21 mouse cellular contexts compared by ENCODE assay signal in genomic region chr14:19764331-19764730, GRCm38 (mm10). TPM values are rescaled to one million over a fixed set of nuclear protein-coding genes. Genes with fewer than 3 reads are reported as not detected.
DNase-seq lines count a peak whose midpoint lies in the region; ATAC-seq lines count a peak whose summit lies in the region.
"Had no signal": no experiment of that assay in that cellular context is flagged by ENCODE, and none has a peak within 500 bp of the region (broad histone marks: within the 10 kb centered on the region; RNA-seq: fewer than 3 reads in every experiment).

No protein-coding gene starts in this region.

- no peak for DNase-seq in kidney, postnatal 25 days
- DNase-seq in liver, embryonic 11.5 days (ENCODE audit: low spot score), result no peak
- DNase-seq in liver, result no peak
- no peak for DNase-seq in adrenal gland, adult 2 months
- no peak for DNase-seq in layer of hippocampus, postnatal 14 days (ENCODE audit: low spot score in 2 of 2)
- no peak for DNase-seq in right cerebral cortex, adult 2 months (ENCODE audit: low spot score in 2 of 2)
- DNase-seq: adrenal gland, postnatal 14 days; cerebellum, adult 11-12 months; cerebellum, adult 9-10 months; cerebellum, postnatal 25 days; forebrain, postnatal 0 days; gastrocnemius, postnatal 14 days; heart, adult 2 months; heart, postnatal 36 days had no signal

- peak overlapping the region; percentile 77 for H3K27ac ChIP-seq in kidney, embryonic 15.5 days
- H3K27ac ChIP-seq in liver, embryonic 11.5 days (ENCODE audit: low read depth, low read length), result no peak overlapping the region
- no peak overlapping the region for H3K27ac ChIP-seq in liver, embryonic 12.5 days
- H3K27ac ChIP-seq: forebrain, embryonic 12.5 days; hindbrain, embryonic 13.5 days; hindbrain, postnatal 0 days had no signal

- H3K36me3 ChIP-seq in kidney, embryonic 15.5 days, result peaks cover 22% of the 10 kb centered on the region
- no peaks in the 10 kb centered on the region; the same call in 1 of the 2 replicates for H3K36me3 ChIP-seq in liver, embryonic 11.5 days (ENCODE audit: control insufficient read depth, insufficient read depth, low read length)
- H3K36me3 ChIP-seq in liver, embryonic 12.5 days, result 0 out of 2 replicates have a peak, but pooled peaks cover 3% of the 10 kb centered on the region
- H3K36me3 ChIP-seq: hindbrain, embryonic 13.5 days had no signal

- WGBS in kidney, embryonic 15.5 days, result 75% methylated on average over 8 of the region's 8 CpGs
- WGBS in liver, embryonic 11.5 days, result 60% methylated on average over 8 of the region's 8 CpGs
- 47% methylated on average over 8 of the region's 8 CpGs for WGBS in liver, embryonic 12.5 days (ENCODE audit: insufficient replicate concordance)

- peak overlapping the region; percentile 4; the same call in 1 of the 2 replicates for H3K4me2 ChIP-seq in kidney, embryonic 15.5 days
- no peak overlapping the region for H3K4me2 ChIP-seq in liver, embryonic 11.5 days
- H3K4me2 ChIP-seq in liver, embryonic 12.5 days, result no peak overlapping the region
- H3K4me2 ChIP-seq: embryonic facial prominence, embryonic 13.5 days; forebrain, embryonic 12.5 days; heart, embryonic 11.5 days; hindbrain, embryonic 13.5 days had no signal

- no peak overlapping the region for H3K4me3 ChIP-seq in kidney, embryonic 15.5 days (replicated peaks)
- no peak overlapping the region for H3K4me3 ChIP-seq in liver, embryonic 11.5 days (ENCODE audit: low read depth, low read length)
- H3K4me3 ChIP-seq in liver, embryonic 12.5 days, result no peak overlapping the region
- H3K4me3 ChIP-seq: embryonic facial prominence, embryonic 13.5 days; forebrain, embryonic 12.5 days; heart, adult 2 months; hindbrain, embryonic 13.5 days had no signal

- no peaks in the 10 kb centered on the region for H3K27me3 ChIP-seq in kidney, embryonic 15.5 days
- H3K27me3 ChIP-seq in liver, embryonic 11.5 days (replicated peaks; ENCODE audit: control insufficient read depth, insufficient read depth, low read length), result no peaks in the 10 kb centered on the region
- H3K27me3 ChIP-seq in liver, embryonic 12.5 days (replicated peaks), result no peaks in the 10 kb centered on the region
- H3K27me3 ChIP-seq: embryonic facial prominence, embryonic 13.5 days had no signal

- H3K9me3 ChIP-seq in kidney, embryonic 15.5 days (replicated peaks), result no peaks in the 10 kb centered on the region
- no peaks in the 10 kb centered on the region for H3K9me3 ChIP-seq in liver, embryonic 11.5 days (ENCODE audit: control insufficient read depth, low read length)
- no peaks in the 10 kb centered on the region for H3K9me3 ChIP-seq in liver, embryonic 12.5 days (replicated peaks)
- H3K9me3 ChIP-seq: embryonic facial prominence, embryonic 13.5 days; forebrain, embryonic 12.5 days; hindbrain, embryonic 13.5 days had no signal

- H3K9ac ChIP-seq in kidney, embryonic 15.5 days, result no peak overlapping the region
- H3K9ac ChIP-seq in liver, embryonic 11.5 days (ENCODE audit: low read depth, low read length), result no peak overlapping the region
- H3K9ac ChIP-seq in liver, embryonic 12.5 days, result no peak overlapping the region
- H3K9ac ChIP-seq: forebrain, embryonic 12.5 days; forebrain, postnatal 0 days; hindbrain, embryonic 13.5 days had no signal

- ATAC-seq in kidney, embryonic 15.5 days (replicated peaks; ENCODE audit: low FRiP score), result no peak
- ATAC-seq in liver, embryonic 11.5 days (replicated peaks; ENCODE audit: low FRiP score), result peak; percentile 40
- ATAC-seq in liver, embryonic 12.5 days, result peak; percentile 28; the same call in 1 of the 2 replicates

- peaks cover 81% of the 10 kb centered on the region for H3K4me1 ChIP-seq in kidney, embryonic 15.5 days
- peaks cover 51% of the 10 kb centered on the region for H3K4me1 ChIP-seq in liver, embryonic 11.5 days (replicated peaks; ENCODE audit: control insufficient read depth, insufficient read depth, low read length)
- peaks cover 68% of the 10 kb centered on the region for H3K4me1 ChIP-seq in liver, embryonic 12.5 days

RNA-seq across cellular contexts. Expression of gene Nid2, which starts 13.3 kb away (rescaled TPM):
- 104 and 128 TPM in 2 replicates for polyA plus RNA-seq in kidney, embryonic 15.5 days (2015; fragmentation: Nextera tagmentation; extraction: Ambion mirVana)
- polyA plus RNA-seq in liver, embryonic 11.5 days (2014; fragmentation: Nextera tagmentation; extraction: Ambion mirVana), result 44.1 and 45.2 TPM in 2 replicates
- 24.1 and 24.2 TPM in 2 replicates for polyA plus RNA-seq in liver, embryonic 12.5 days (2016; fragmentation: Nextera tagmentation; extraction: Ambion mirVana)
- 10 to 100 TPM; 10.8 to 14.9 TPM for total RNA-seq in adrenal gland, adult 2 months (2021)
- polyA plus RNA-seq in adrenal gland, adult 2 months (2012; rRNA removed), result 13.4 and 16.6 TPM in 2 replicates
- total RNA-seq in layer of hippocampus, postnatal 14 days (2021), result 10 to 100 TPM in 1 of 2 experiments, 1 to 10 TPM in 1; 8.6 to 17.2 TPM

RNA-seq across cellular contexts. Expression of gene Rtraf, which starts 59.3 kb away (rescaled TPM):
- 211 and 221 TPM in 2 replicates for polyA plus RNA-seq in kidney, embryonic 15.5 days (2015; fragmentation: Nextera tagmentation; extraction: Ambion mirVana)
- polyA plus RNA-seq in liver, embryonic 11.5 days (2014; fragmentation: Nextera tagmentation; extraction: Ambion mirVana), result 168 and 183 TPM in 2 replicates
- 118 and 123 TPM in 2 replicates for polyA plus RNA-seq in liver, embryonic 12.5 days (2016; fragmentation: Nextera tagmentation; extraction: Ambion mirVana)
- total RNA-seq in adrenal gland, adult 2 months (2021), result 10 to 100 TPM; 75.4 to 84.4 TPM
- 7.3 and 12.6 TPM in 2 replicates for polyA plus RNA-seq in adrenal gland, adult 2 months (2012; rRNA removed)
- 10 to 100 TPM; 55.6 to 59.1 TPM for total RNA-seq in layer of hippocampus, postnatal 14 days (2021)
